Mouse (Mus musculus): ENCODE measurements at regions not wholly inside any gene's neighbourhood (a gene's known extent, or its start where the extent isn't known, plus 50 kb on each side); places are given as distances from the start of the nearest gene placed in this dataset.

GRCm38 (mm10) chr14:54185265-54185830, 68.6 kb downstream of the Dad1 start:
- DNase-seq (ENCODE audit: low read depth in 1 of 2, low spot score in 2 of 2): no peak

GRCm38 (mm10) chr14:54183873-54184272, 70.0 kb downstream of the Dad1 start:
- DNase-seq (ENCODE audit: low read depth in 1 of 2, low spot score in 2 of 2): no peak

DNA sequence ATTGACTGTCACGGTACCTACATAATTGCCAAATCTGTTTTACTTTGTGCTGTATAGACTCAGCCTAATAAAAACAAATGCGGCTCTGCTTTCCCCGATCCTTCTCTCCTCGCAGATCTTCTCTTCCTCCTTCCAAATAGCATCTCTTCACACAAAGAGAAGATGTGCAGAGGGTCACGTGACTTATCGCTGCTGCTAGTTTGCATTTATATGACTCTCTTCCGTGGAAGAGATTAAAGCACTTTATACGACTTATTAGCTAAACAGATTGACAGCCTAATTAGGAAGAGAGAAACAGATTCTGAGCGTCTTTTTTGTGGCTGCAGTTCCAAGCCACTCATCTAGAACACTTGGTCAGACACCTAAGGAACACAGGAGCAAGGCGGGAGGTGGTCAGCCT, 71.1 kb downstream of the Dad1 start:
- no peak for DNase-seq (ENCODE audit: low read depth in 1 of 2, low spot score in 2 of 2)

DNA sequence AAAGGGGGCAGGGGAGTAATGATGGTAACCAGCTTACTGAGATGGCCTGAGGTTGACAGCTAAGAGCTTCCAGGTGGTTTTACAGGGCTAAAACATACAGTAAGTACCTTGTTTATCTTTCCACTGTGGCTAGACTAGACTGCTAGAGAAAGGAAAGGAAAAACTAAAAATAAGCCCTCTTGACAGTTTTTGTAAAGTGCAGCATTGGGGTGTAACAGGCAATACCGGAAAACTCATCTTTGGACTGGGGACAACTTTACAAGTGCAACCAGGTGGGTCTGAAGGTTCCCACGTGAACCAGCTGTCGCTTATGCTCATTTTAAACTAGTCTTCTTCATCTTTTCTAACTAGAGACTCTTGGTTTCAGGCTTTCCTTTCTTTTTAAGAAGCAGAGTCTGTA, 72.6 kb downstream of the Dad1 start:
- no peak for DNase-seq (ENCODE audit: low read depth in 1 of 2, low spot score in 2 of 2)

DNA sequence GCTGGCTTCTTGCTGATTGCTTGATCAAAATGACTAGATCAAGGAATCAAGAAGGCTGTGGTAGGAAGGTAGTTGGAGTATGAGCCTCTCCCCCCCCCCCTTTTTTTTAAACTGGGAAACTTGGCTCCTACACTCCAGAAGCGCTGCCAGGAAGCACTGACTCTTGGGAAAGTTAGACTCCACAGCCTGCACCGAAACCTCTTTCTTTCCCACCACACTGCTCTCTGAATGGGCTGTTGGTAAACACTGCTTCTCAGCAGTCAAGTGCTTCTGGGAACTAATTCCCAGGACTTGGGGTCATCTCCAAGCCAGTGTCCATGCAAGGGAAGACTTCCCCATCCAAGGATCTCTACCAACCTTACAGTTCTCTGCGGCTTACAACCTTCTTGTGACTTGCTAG, 73.2 kb downstream of the Dad1 start:
- no peak for DNase-seq (ENCODE audit: low read depth in 1 of 2, low spot score in 2 of 2)

- DNase-seq (ENCODE audit: low read depth in 1 of 2, low spot score in 2 of 2): no peak
Observed at GRCm38 (mm10) chr14:54180271-54180670, 73.6 kb downstream of the Dad1 start.

- DNase-seq (ENCODE audit: low read depth in 1 of 2, low spot score in 2 of 2): no peak
Observed at GRCm38 (mm10) chr14:54178856-54179255, 75.0 kb downstream of the Dad1 start.

DNA sequence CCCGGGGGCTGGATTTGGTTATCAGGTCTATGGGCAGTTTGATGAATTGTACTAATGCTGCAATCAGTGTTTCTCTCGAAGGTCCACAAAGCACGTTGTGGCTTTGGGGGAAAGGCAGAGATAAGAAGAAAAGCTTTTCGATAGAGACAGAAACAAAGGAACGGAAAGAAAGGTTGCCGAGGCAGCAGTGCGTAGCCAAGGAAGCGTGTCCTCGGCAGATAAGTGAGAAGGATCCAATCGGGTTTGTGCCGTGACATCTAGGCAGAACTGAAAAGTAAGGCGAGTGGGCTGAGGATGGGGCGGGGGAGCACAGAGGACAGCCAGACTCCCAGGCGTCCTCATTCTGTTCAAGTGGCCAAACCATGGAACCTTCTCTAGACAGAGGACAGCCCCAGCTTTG, 77.4 kb downstream of the Dad1 start:
- no peak for DNase-seq (ENCODE audit: low read depth in 1 of 2, low spot score in 2 of 2)

DNA sequence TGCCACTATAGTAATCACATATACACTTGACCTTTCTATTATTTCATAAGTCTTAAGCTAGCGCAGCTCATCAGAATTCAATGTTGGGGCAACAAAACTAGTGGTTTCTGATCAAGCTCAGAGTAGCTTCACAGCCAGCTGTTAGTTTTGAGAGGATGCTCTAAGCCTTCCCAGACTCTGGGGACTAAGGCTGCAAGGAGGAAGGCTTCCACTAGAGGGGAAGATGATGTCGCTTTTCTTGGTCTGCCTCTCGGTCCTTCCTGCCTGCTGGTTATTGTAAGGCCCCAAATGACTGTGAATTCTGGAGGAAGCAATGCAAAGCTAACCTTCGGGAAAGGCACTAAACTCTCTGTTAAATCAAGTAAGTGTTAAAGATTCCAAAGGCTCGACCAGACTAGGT, 78.4 kb downstream of the Dad1 start:
- DNase-seq (ENCODE audit: low read depth in 1 of 2, low spot score in 2 of 2): no peak

- no peak for DNase-seq (ENCODE audit: low read depth in 1 of 2, low spot score in 2 of 2)
Observed at GRCm38 (mm10) chr14:54173316-54173715, 80.6 kb downstream of the Dad1 start.

DNA sequence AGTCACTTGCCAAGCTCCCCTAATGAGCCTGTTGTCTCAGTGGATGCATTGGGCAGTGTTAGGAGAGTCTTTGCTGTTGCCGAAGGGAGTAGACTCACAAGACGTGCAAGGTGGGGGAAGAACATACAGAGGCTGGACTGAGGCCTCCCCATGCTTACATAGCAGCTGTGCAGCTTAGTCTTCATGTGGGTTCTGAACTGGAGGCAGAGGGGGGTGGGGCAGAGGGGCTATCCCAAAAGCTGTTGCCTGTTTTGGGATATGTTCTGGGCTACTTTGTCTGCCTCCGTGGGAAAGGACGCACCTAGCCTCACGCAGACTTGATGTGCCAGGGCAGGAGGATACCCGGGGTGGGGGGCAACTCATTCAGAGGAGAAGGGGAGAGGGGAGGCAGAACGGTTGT, 84.7 kb downstream of the Dad1 start:
- no peak for DNase-seq (ENCODE audit: low read depth in 1 of 2, low spot score in 2 of 2)

- DNase-seq (ENCODE audit: low read depth in 1 of 2, low spot score in 2 of 2): no peak
Observed at GRCm38 (mm10) chr14:54168414-54168931, 85.4 kb downstream of the Dad1 start.

- DNase-seq (ENCODE audit: low read depth in 1 of 2, low spot score in 2 of 2): no peak
Observed at GRCm38 (mm10) chr14:54166057-54166456, 87.8 kb downstream of the Dad1 start.

DNA sequence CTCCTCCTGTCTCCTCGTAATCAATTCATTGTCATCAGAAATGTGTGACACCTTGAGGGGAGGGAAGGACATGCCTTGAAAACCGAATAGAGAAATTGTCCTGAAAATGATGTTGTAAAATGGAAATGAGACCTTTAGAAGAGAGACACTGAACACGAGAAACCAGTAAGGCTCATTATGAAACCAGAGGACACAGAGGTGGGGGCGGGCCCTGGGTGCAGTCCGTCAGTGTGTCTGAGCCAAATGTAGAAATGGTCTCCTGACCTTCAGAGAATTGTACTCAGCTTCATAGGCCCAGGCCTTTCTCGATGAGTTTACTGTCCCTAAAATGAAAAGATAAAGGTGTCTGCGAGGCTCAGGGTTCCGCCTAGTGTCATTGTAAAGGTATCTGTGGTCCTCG, 89.0 kb downstream of the Dad1 start:
- no peak for DNase-seq (ENCODE audit: low read depth in 1 of 2, low spot score in 2 of 2)

GRCm38 (mm10) chr14:54161916-54162315, 92.0 kb downstream of the Dad1 start:
- no peak for DNase-seq (ENCODE audit: low read depth in 1 of 2, low spot score in 2 of 2)

GRCm38 (mm10) chr14:54161206-54161605, 92.7 kb downstream of the Dad1 start:
- DNase-seq (ENCODE audit: low read depth in 1 of 2, low spot score in 2 of 2): no peak

- no peak for DNase-seq (ENCODE audit: low read depth in 1 of 2, low spot score in 2 of 2)
Observed at GRCm38 (mm10) chr14:54159816-54160215, 94.1 kb downstream of the Dad1 start.

DNA sequence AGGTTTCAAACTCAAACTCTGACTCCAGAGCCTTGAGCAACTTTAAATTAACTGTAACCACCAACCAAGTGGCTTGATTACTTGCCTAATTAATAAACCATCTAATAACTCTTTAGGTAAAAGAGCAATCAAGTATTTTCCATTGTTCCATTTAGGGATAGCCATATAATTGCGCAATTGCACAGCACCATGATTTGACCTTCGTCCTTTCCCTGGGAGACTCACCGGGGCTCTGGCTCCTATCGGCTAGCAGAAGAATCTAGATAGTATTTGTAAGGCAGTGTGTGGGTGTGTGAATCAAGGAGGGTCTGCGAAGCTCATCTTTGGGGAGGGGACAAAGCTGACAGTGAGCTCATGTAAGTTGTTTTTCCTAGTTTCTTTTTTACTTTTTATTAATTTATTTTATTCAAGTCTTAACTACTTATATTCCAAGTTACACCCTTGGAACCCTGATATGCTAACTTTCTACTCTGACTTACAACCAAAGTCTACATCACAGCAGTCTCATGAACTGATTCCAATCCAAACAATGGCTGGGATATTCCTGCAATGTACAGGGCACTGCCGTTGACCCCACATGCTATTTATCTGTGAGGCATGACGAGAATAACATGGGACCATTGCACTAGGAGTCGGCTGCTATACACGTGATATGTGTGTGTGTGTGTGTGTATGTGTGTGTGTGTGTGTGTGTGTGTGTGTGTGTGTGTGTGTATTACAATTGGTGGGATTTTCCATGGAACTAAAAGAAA, 95.5 kb downstream of the Dad1 start:
- DNase-seq (ENCODE audit: low read depth in 1 of 2, low spot score in 2 of 2): no peak

GRCm38 (mm10) chr14:54156536-54156935, 97.4 kb downstream of the Dad1 start:
- DNase-seq (ENCODE audit: low read depth in 1 of 2, low spot score in 2 of 2): no peak

GRCm38 (mm10) chr14:54152485-54153235, 101.2 kb downstream of the Dad1 start:
- DNase-seq (ENCODE audit: low read depth in 1 of 2, low spot score in 2 of 2): no peak

DNA sequence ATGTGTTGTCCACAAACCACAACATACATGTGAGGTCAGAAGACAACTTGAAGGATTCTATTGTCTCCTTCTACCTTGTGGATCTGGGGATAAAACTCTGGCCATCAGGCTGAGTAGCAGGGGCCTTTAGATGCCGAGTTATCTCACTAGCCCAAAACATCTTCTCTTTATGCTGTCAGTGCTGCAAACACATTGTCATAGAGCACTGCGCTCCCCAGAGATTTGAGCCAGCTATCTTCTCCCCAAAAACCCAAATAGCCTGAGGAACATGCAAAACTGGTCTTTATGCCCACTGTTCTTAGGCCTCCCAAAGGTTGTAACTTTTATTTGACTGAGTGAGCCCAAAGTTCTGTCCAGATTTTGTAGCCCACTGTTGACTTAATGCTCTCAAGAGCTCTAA, 102.0 kb downstream of the Dad1 start:
- no peak for DNase-seq (ENCODE audit: low read depth in 1 of 2, low spot score in 2 of 2)

DNA sequence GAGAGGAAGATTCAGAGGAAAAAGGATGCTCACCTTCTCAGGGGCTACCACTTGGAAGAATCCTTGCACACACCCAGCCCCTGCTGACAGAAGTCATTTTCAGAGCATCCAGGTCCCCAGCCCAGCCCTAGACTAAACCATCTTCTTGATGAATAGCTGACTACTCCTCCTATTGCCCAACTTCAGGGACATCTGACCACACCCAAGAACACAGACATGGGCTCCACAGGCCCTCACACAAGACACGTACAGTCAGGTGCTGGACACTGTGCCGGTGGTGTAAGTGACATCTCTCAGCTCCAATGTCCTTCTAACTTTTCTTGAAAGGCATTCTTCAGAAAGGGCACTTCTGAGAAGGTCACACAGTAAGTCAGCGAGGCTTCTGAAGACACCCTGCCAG, 102.6 kb downstream of the Dad1 start:
- DNase-seq (ENCODE audit: low read depth in 1 of 2, low spot score in 2 of 2): no peak
